Mouse (Mus musculus) hindbrain, embryonic 10.5 days (tissue): ENCODE measurements around the gene Zfp629. TPM values are rescaled to one million over a fixed set of nuclear protein-coding genes. Genes with fewer than 3 reads are reported as not detected.
"Not testable (repeated sequence)": the region's sequence is repeated elsewhere in the genome, so short reads cannot be mapped to it uniquely, and the experiment has no call there.

ENCODE experiments used
- DNase-seq: peaks from one replicate; pipeline ENCODE4 v3.0.0-alpha.2; 2017; ENCODE audit warnings: low spot score
- H3K27ac ChIP-seq: fragments of 300-500 bp; sonication (generic); 2 replicates; pipeline ENCODE4 v1.5.1; 2016; ENCODE audit warnings: mild to moderate bottlenecking, moderate library complexity
- H3K27me3 ChIP-seq: fragments of 300-500 bp; sonication (generic); 2 replicates; pipeline ENCODE4 v1.6.1; 2016; ENCODE audit warnings: mild to moderate bottlenecking; ENCODE audit not compliant: poor library complexity, insufficient read depth, severe bottlenecking
- H3K36me3 ChIP-seq: fragments of 300-500 bp; sonication (generic); 2 replicates; pipeline ENCODE4 v1.6.1; 2016; ENCODE audit warnings: mild to moderate bottlenecking, moderate library complexity
- H3K4me1 ChIP-seq: fragments of 300-500 bp; sonication (generic); replicated peaks from 2 replicates; pipeline ENCODE4 v1.6.1; 2016; ENCODE audit warnings: mild to moderate bottlenecking
- H3K4me3 ChIP-seq: fragments of 300-500 bp; sonication (generic); 2 replicates; pipeline ENCODE4 v1.5.1; 2016; ENCODE audit warnings: mild to moderate bottlenecking, moderate library complexity
- H3K9me3 ChIP-seq: fragments of 300-500 bp; sonication (generic); 2 replicates; pipeline ENCODE4 v1.6.1; 2016; ENCODE audit warnings: mild to moderate bottlenecking, moderate library complexity
- WGBS: fragments of 180-500 bp; shearing (Covaris S2); methylation state at CpG from one replicate; pipeline ENCODE4 v1.1.7; 2016; 5-methylcytosine and 5-hydroxymethylcytosine counted together
- polyA plus RNA-seq: library from polyadenylated mRNA; unstranded; fragments of >200 nt; fragmentation: Nextera tagmentation; extraction: Ambion mirVana; gene quantifications from 2 replicates; pipeline ENCODE4 v1.2.1, GENCODE M21; 2016

Zfp629 gene
- 34.5 and 36.7 TPM in 2 replicates for polyA plus RNA-seq

DNA sequence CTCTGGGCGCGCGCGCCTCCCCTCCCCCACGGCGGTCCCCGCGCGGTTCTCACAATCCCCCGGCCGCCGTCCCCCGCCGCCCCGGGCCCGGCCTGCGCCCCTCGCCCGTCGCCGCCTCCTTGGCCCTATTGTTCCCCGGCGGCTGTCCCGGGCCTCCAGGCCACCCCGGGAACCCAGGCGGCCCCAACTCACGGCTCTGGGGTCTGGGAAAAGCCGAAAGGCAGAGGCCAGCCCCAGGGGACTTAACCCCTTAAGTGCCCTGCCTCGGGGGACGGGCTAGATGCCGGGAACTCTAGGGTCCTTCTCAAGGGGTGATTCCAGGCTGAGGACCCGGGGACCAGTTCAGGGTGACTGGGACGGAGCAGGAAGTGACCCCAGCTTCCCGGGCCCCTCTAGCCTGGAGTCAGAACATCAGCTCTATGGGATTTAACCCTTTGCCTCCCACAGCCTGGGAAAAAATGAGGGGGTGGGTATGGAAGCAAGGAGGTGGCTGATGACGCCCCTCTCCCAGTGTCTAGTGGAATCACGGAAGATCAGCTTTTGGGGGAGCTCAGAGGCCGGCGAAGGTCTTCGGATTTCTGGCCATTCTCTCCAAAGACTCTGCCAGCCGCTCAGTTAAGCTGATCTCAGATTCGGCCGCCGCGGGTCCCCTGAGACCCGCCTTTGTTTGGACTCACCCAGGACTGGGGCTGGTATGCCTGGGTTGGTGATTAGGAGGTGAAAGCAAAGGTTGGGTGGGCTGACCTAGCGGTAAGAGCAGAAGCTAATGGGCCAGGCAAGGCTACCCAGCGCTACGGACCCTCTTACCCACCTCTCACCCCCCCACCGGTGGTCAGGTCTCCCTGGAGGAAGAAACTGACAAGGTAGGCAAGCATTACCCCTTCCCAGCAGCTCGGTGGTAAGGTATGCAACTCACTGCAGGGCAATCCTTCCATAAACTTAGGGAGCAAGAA is at the start of gene Zfp629:
Gene Zfp629 (minus strand): TSS at position 907 of the 953 bp plus-strand sequence.
- peak within 1 kb of the TSS; percentile 98 for H3K27ac ChIP-seq
- H3K9me3 ChIP-seq = 0 out of 2 replicates have a peak, but pooled peaks cover 3% of the 10 kb centered on the region
- H3K27me3 ChIP-seq = no peaks in the 10 kb centered on the region
- WGBS = under 1% methylated on average over 49 of the region's 50 CpGs
- peaks cover 28% of the 10 kb centered on the region for H3K4me1 ChIP-seq
- DNase-seq = peak; percentile 90
- peak within 1 kb of the TSS; percentile 100 for H3K4me3 ChIP-seq
- peaks cover 39% of the 10 kb centered on the region for H3K36me3 ChIP-seq

DNA sequence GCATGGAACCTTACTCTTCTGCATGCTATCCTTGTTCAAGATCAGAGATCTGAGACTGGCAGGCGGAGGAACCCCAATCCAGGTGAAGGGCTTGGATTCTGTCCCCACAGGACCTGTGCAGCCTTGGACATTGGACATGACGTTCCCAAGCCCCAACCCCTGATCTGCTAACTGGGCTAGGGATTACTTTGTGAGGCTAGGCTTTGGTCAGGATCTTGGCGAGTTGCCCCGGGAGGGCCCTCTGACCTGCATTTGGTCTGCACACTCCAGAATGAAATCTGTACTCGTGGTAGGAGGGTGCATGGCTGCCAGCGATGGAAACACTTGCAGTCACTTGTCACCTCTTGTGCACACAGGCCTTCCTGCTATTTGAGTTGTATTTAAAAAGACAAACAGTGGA is 47.3 kb upstream of the Zfp629 start:
- Histone ChIP-seq H3K36me3 (peaks cover 19% of the 10 kb centered on the region), H3K4me1 (no peaks in the 10 kb centered on the region), H3K9me3 (no peaks in the 10 kb centered on the region), H3K27me3 (no peaks in the 10 kb centered on the region), H3K4me3 (no peak overlapping the region), H3K27ac (no peak overlapping the region)
- no peak for DNase-seq
- 92% methylated on average over 6 of the region's 6 CpGs for WGBS

DNA sequence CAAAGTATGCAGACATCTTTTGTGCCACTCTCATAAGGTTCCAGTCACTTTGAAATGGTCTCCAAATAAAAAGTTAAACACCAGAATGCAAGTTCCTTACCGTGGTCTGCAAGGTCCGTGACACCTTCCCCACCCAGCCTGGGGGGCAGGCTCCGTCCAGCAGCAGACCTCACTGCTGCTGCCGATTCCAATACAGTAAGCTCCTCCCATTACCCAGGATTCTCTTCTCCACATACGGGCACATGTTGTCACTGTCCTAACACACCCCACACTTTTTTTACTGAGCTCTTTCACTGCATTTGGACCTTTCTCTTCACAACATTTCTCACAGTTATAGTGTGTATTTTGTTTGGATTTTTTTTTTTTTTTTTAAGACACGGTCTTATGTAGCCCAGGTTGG is 46.2 kb upstream of the Zfp629 start:
- H3K27ac ChIP-seq = no peak overlapping the region
- 78% methylated on average over 6 of the region's 6 CpGs for WGBS

DNA sequence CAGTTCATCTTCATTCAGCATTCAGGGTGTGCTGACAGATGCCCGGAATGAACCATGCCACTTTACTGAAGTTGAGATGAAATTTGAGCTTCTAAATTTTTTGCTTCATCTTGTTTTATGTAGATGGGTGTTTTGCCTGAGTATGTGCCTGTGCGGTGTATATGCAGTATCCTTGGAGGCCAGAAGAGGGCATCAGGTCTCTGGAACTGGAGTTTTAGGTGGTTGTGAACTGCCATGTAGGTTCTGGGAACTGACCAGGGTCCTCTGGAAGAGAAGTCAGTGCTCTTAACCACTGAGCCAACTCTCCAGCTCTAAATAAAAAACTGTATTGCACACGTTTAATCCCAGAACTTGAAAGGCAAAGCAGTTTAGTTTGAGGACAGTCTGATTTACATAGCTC is 45.3 kb upstream of the Zfp629 start:
- DNase-seq = no peak
- H3K27ac ChIP-seq = no peak overlapping the region
- no peaks in the 10 kb centered on the region for H3K9me3 ChIP-seq
- WGBS = 87% methylated on average over 3 of the region's 3 CpGs
- H3K36me3 ChIP-seq = peaks cover 9% of the 10 kb centered on the region
- H3K27me3 ChIP-seq = no peaks in the 10 kb centered on the region
- no peaks in the 10 kb centered on the region for H3K4me1 ChIP-seq
- H3K4me3 ChIP-seq = no peak overlapping the region

More for the DNA sequence above, 46.2 kb upstream of the Zfp629 start:
- Histone ChIP-seq H3K4me1 (no peaks in the 10 kb centered on the region), H3K9me3 (no peaks in the 10 kb centered on the region), H3K36me3 (peaks cover 18% of the 10 kb centered on the region), H3K27me3 (no peaks in the 10 kb centered on the region), H3K4me3 (no peak overlapping the region)
- DNase-seq = no peak

DNA sequence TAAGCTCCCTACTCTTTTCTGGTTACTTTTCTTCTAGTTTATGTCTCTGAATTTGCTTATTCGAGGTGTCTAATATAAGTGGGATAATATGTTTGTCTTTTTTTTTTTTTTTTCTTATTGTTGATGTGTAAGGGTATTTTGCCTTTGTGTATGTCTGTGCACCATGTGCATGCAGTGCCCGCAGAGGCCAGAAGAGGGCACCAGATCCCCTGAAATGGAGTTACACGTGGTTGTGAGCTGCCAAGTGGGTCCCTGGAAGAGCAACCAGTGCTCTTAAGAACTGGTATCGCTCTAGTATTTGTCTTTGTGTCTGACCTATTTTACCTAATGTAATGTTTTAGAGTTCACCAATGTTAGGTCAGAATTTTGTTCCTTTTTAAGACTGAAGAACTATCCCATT is 41.3 kb upstream of the Zfp629 start:
- no peaks in the 10 kb centered on the region for H3K36me3 ChIP-seq
- no peak overlapping the region for H3K27ac ChIP-seq
- H3K27me3 ChIP-seq = peaks cover 7% of the 10 kb centered on the region; the same call in 1 of the 2 replicates
- 37% methylated on average over 4 of the region's 4 CpGs for WGBS
- peak; percentile 70 for DNase-seq
- H3K4me3 ChIP-seq = no peak overlapping the region
- H3K9me3 ChIP-seq = no peaks in the 10 kb centered on the region
- peaks cover 4% of the 10 kb centered on the region for H3K4me1 ChIP-seq

DNA sequence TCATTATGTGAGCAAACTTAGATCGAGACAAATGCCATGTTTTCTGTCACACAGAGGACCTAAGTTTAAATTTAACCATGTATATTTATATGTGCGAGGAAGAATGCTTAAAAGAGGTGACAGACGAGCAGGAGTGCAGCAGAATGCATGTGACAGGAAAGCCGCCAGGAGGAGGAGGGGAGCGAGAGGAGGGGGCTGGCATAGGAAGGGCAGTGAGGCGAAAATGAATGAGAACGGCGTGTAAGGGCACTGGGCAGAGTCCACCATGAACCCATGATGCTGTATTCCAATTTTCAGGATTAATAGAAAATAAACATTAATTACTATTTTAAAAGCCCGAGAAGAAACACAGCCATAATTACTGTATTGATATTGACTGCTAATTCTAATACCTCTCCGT is 38.7 kb upstream of the Zfp629 start:
- no peak for DNase-seq
- H3K27me3 ChIP-seq = peaks cover 9% of the 10 kb centered on the region; the same call in 1 of the 2 replicates
- H3K9me3 ChIP-seq = no peaks in the 10 kb centered on the region
- H3K4me3 ChIP-seq = no peak overlapping the region
- peaks cover 7% of the 10 kb centered on the region for H3K4me1 ChIP-seq
- no peaks in the 10 kb centered on the region for H3K36me3 ChIP-seq
- 84% methylated on average over 10 of the region's 10 CpGs for WGBS
- H3K27ac ChIP-seq = no peak overlapping the region

DNA sequence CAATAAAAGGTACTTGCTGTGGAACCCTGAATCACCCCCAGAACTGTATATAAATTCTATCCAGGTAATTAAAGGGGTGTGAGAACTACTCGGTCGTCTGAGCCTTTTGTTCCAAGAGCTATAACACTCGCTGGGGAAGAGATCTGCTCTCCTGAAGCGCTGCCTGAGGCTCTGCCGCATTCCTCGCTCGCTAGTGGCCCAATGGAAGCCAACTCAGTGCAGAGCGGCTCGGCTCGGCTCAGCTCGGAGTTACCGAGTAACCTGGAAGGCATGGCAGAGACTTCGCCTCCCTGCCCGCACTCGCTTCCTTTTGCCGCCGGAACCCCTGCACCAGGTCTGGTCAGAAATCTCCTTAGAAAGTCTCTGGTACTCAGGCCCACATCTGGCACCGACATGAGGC is 36.5 kb upstream of the Zfp629 start:
- peak; percentile 42 for DNase-seq
- Histone ChIP-seq H3K4me3 (no peak overlapping the region; the same call in 1 of the 2 replicates), H3K4me1 (peaks cover 7% of the 10 kb centered on the region), H3K27ac (no peak overlapping the region), H3K27me3 (peaks cover 9% of the 10 kb centered on the region; the same call in 1 of the 2 replicates), H3K9me3 (no peaks in the 10 kb centered on the region), H3K36me3 (no peaks in the 10 kb centered on the region)
- 21% methylated on average over 18 of the region's 18 CpGs for WGBS

DNA sequence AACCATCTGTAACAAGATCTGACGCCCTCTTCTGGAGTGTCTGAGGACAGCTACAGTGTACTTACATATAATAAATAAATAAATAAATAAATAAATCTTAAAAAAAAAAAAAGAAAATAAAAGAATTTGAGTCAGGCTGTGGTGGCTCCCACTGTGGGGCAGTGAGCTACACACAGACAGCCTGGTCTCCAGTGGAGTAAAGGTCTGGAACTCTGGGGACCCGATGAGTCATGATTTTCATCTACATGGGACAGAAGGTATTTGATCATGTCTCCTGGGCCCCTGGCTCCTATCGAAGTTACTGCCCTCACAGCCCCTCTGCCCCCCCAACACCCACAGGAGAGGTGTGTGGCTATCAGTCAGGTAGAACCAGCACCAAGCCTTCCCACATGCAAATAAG is 36.0 kb upstream of the Zfp629 start:
- Histone ChIP-seq H3K27ac (no peak overlapping the region), H3K27me3 (peaks cover 9% of the 10 kb centered on the region; the same call in 1 of the 2 replicates), H3K36me3 (no peaks in the 10 kb centered on the region), H3K4me3 (no peak overlapping the region; the same call in 1 of the 2 replicates), H3K9me3 (no peaks in the 10 kb centered on the region), H3K4me1 (peaks cover 7% of the 10 kb centered on the region)
- WGBS = 80% methylated on average over 3 of the region's 3 CpGs
- no peak for DNase-seq

DNA sequence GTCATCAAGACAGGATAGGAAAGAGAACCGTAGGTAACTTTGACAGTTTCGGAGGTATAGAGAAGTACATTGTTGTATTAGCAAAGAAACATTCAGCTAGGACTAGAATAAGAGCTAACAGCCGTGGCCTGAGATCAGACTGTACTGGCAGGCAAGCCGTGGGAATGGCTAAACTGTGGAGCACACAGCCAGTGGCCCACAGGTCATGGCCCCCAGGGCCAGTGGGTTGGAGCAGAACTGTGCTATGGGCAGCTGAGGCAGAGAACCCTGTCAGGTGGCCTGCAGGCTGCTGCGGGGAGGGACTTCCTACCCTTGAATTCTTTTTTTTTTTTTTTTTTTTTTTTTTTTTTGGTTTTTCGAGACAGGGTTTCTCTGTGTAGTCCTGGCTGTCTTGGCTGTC is 33.6 kb upstream of the Zfp629 start:
- Histone ChIP-seq H3K27ac (no peak overlapping the region), H3K36me3 (no peaks in the 10 kb centered on the region), H3K4me1 (peaks cover 7% of the 10 kb centered on the region), H3K9me3 (no peaks in the 10 kb centered on the region), H3K4me3 (no peak overlapping the region), H3K27me3 (peaks cover 9% of the 10 kb centered on the region; the same call in 1 of the 2 replicates)
- 84% methylated on average over 6 of the region's 6 CpGs for WGBS
- DNase-seq = no peak

DNA sequence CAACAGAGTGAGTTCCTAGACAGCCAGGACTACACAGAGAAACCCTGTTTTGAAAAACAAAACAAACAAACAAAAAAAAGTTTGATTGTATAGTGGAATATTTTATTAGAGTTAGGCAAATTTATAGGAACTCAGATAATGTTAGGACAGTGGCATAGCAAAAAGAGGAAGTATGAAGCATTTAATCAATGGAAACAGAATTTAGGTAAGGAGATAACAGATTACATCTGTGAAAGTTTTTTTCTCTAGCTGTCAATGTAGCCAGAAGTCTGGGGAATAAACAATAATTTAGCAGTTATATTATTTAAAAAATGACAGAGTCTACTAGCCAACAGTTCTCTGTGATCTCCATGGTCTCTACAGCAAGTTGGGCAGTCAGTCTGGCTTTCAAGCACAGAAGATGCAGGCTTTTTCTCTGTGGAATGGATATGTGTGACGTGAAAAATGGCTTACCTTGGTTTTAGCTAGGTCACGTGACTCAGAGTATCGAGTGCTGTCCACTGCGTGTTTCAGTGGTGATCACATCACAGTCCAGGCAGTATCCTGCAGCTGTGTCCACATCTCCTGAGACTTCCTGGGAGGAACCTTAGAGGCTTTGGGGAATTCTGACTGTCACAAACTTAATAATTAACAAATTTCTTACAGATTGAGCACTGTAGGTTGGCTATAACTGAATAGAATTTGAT is 33.1 kb upstream of the Zfp629 start:
- Histone ChIP-seq H3K4me1 (peaks cover 7% of the 10 kb centered on the region), H3K27ac (no peak overlapping the region), H3K36me3 (no peaks in the 10 kb centered on the region), H3K4me3 (no peak overlapping the region), H3K27me3 (peaks cover 9% of the 10 kb centered on the region; the same call in 1 of the 2 replicates), H3K9me3 (no peaks in the 10 kb centered on the region)
- WGBS = 77% methylated on average over 4 of the region's 4 CpGs
- DNase-seq = no peak

DNA sequence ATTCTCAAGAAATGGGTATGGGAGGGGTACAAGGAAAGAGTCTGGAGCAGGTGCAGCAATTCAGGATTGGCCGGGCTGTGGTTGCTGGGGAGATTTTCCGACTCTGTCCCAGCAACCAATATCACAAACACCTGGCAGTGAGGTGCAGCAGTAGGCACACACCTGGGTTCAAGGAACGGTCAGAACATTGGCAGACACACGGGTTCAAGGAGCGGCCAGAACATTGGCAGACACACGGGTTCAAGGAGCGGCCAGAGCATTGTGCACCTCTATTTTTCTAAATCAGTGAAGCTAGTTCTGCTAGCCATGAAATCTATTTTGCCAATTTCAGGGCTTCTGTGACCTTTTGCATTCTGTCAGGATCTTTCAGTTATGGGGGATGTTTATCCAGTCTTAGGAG is 32.0 kb upstream of the Zfp629 start:
- H3K36me3 ChIP-seq, H3K4me3 ChIP-seq, H3K27me3 ChIP-seq, H3K27ac ChIP-seq, DNase-seq, H3K9me3 ChIP-seq, H3K4me1 ChIP-seq: not testable (repeated sequence)
- WGBS = 94% methylated on average over 7 of the region's 7 CpGs

DNA sequence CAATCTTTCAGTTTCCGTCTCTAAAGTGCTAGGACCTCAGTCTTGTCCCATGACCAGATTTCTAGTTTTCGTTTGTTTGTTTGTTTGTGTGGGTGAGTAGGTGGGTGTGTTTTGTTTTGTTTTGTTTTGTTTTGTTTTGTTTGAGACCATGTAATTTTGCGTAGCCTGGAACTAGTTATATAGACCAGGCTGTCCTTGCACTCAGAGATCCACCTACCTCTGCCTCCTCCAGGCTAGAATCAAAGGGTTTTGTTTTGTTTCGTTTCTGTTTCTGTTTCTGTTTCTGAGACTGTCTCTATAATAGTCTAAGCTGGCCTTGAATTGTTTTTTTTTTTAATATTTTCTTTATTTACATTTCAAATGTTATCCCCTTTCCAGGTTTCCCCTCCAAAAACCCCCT is 30.8 kb upstream of the Zfp629 start:
- no peaks in the 10 kb centered on the region for H3K4me1 ChIP-seq
- H3K27me3 ChIP-seq = no peaks in the 10 kb centered on the region
- WGBS = 90% methylated on average over 4 of the region's 4 CpGs
- H3K9me3 ChIP-seq = no peaks in the 10 kb centered on the region
- H3K27ac ChIP-seq = no peak overlapping the region
- DNase-seq = no peak
- no peak overlapping the region for H3K4me3 ChIP-seq
- no peaks in the 10 kb centered on the region for H3K36me3 ChIP-seq

DNA sequence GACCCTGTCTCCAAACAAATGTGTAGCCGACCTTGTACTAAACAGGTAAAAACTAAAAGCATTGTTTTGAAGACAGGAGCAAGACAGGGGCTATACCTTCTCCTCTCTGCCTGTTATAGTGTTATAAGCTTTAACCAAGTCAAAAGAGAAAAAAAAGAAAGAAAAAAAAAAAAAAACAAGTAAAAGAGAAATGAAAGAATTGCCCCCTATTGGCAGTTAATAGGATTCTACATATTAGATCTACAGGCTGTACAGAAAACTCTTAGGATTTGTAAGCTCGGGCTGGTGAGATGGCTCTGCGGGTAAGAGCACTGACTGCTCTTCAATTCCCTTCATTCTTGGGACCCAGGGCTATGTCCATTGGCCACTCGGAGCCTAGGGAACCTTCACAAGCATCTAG is 26.7 kb upstream of the Zfp629 start:
- no peaks in the 10 kb centered on the region for H3K9me3 ChIP-seq
- no peak overlapping the region for H3K4me3 ChIP-seq
- 79% methylated on average over 4 of the region's 4 CpGs for WGBS
- H3K27me3 ChIP-seq = 0 out of 2 replicates have a peak, but pooled peaks cover 3% of the 10 kb centered on the region
- peaks cover 4% of the 10 kb centered on the region for H3K4me1 ChIP-seq
- no peak overlapping the region for H3K27ac ChIP-seq
- H3K36me3 ChIP-seq = no peaks in the 10 kb centered on the region
- DNase-seq = no peak
